Mouse (Mus musculus) thymus, adult 2 months (tissue): ENCODE data around the gene Gne. TPM values are rescaled to one million over a fixed set of nuclear protein-coding genes. Genes with fewer than 3 reads are reported as not detected.

Source experiments
- DNase-seq: peaks from one replicate; pipeline ENCODE4 v3.0.0; 2021
- H3K27ac ChIP-seq: fragments of 200-500 bp; 2 replicates; pipeline ENCODE4 v1.5.1; 2012; ENCODE audit warnings: low read length, control low read depth; ENCODE audit not compliant: control insufficient read depth, insufficient read depth
- H3K27me3 ChIP-seq: fragments of 200-500 bp; 2 replicates; pipeline ENCODE4 v1.6.1; 2012; ENCODE audit warnings: mild to moderate bottlenecking, low read length, moderate library complexity, mixed read lengths; ENCODE audit not compliant: control insufficient read depth, insufficient read depth
- H3K36me3 ChIP-seq: fragments of 200-500 bp; 2 replicates; pipeline ENCODE4 v1.6.1; 2012; ENCODE audit warnings: mild to moderate bottlenecking, low read length, moderate library complexity; ENCODE audit not compliant: control insufficient read depth, insufficient read depth
- H3K4me1 ChIP-seq: fragments of 200-500 bp; replicated peaks from 2 replicates; pipeline ENCODE4 v1.6.1; 2012; ENCODE audit warnings: low read length; ENCODE audit not compliant: control insufficient read depth, insufficient read depth
- H3K4me3 ChIP-seq: fragments of 200-500 bp; 2 replicates; pipeline ENCODE4 v1.5.1; 2012; ENCODE audit warnings: mild to moderate bottlenecking, low read length, control low read depth, moderate library complexity; ENCODE audit not compliant: control insufficient read depth, insufficient read depth
- CTCF ChIP-seq: fragments of 200-500 bp; IDR thresholded peaks from 2 replicates; pipeline ENCODE4 v1.5.1; 2012; ENCODE audit warnings: mild to moderate bottlenecking, control low read depth, low read length, moderate library complexity, borderline replicate concordance; ENCODE audit not compliant: control insufficient read depth, poor library complexity, insufficient read depth; ENCODE audit errors: extremely low read depth
- POLR2A ChIP-seq: fragments of 200-500 bp; IDR thresholded peaks from 2 replicates; pipeline ENCODE4 v1.6.1; 2012; ENCODE audit warnings: mild to moderate bottlenecking, low read length, control low read depth, moderate library complexity; ENCODE audit not compliant: control insufficient read depth, poor library complexity, insufficient read depth; ENCODE audit errors: extremely low read depth
- WGBS: fragments of 180-500 bp; shearing (Covaris S2); methylation state at CpG from one replicate; pipeline ENCODE4 v1.1.7; 2018; 5-methylcytosine and 5-hydroxymethylcytosine counted together
- polyA plus RNA-seq: library from polyadenylated mRNA; depleted of rRNA; stranded (reverse); fragments of >200 nt; gene quantifications from 2 replicates; pipeline ENCODE4 v1.2.3, GENCODE M21; 2012

Gne gene
- polyA plus RNA-seq, 1 experiment = 28.0 TPM

DNA sequence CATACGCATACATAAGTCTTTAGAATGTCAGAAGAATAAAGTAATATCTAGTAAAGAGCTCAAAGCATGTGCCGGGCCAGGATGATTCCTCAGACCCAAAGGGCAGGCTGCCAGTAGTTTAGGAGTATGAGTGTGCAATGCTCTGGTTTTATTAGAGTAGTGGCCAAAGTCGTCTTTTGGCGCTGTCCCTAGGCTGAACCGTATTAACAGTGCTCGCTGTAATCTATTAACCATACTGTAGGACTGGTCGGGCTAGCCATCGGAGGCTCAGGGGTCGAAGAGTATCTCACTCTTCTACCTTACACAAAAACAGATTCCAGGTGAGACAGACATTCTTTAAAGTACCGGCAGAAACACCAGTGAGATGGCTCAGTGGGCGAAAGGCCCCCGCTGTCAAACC, 67.2 kb downstream of the Gne start:
- H3K27me3 ChIP-seq = no peaks in the 10 kb centered on the region
- H3K36me3 ChIP-seq = peaks cover 20% of the 10 kb centered on the region
- H3K27ac ChIP-seq = no peak overlapping the region
- no peak for TF ChIP-seq POLR2A
- no peak for TF ChIP-seq CTCF
- no peak overlapping the region for H3K4me3 ChIP-seq
- 96% methylated on average over 12 of the region's 12 CpGs for WGBS
- H3K4me1 ChIP-seq = peaks cover 22% of the 10 kb centered on the region
- no peak for DNase-seq

- peaks cover 14% of the 10 kb centered on the region for H3K36me3 ChIP-seq
- H3K4me3 ChIP-seq = no peak overlapping the region
- no peaks in the 10 kb centered on the region for H3K27me3 ChIP-seq
- H3K27ac ChIP-seq = no peak overlapping the region
- H3K4me1 ChIP-seq = peaks cover 14% of the 10 kb centered on the region
- WGBS = 41% methylated on average over 4 of the region's 4 CpGs
- DNase-seq = no peak
- no peak for TF ChIP-seq CTCF
Measured at GRCm38 (mm10) chr4:44016071-44016470, 67.9 kb downstream of the Gne start.

GRCm38 (mm10) chr4:44013391-44014070, 70.4 kb downstream of the Gne start:
- no peaks in the 10 kb centered on the region for H3K27me3 ChIP-seq
- TF ChIP-seq CTCF (no peak), POLR2A (no peak)
- no peaks in the 10 kb centered on the region; the same call in 1 of the 2 replicates for H3K36me3 ChIP-seq
- WGBS = 26% methylated on average over 11 of the region's 11 CpGs
- H3K4me1 ChIP-seq = peaks cover 13% of the 10 kb centered on the region
- DNase-seq = no peak
- no peak overlapping the region for H3K27ac ChIP-seq
- H3K4me3 ChIP-seq = peak overlapping the region; percentile 95

DNA sequence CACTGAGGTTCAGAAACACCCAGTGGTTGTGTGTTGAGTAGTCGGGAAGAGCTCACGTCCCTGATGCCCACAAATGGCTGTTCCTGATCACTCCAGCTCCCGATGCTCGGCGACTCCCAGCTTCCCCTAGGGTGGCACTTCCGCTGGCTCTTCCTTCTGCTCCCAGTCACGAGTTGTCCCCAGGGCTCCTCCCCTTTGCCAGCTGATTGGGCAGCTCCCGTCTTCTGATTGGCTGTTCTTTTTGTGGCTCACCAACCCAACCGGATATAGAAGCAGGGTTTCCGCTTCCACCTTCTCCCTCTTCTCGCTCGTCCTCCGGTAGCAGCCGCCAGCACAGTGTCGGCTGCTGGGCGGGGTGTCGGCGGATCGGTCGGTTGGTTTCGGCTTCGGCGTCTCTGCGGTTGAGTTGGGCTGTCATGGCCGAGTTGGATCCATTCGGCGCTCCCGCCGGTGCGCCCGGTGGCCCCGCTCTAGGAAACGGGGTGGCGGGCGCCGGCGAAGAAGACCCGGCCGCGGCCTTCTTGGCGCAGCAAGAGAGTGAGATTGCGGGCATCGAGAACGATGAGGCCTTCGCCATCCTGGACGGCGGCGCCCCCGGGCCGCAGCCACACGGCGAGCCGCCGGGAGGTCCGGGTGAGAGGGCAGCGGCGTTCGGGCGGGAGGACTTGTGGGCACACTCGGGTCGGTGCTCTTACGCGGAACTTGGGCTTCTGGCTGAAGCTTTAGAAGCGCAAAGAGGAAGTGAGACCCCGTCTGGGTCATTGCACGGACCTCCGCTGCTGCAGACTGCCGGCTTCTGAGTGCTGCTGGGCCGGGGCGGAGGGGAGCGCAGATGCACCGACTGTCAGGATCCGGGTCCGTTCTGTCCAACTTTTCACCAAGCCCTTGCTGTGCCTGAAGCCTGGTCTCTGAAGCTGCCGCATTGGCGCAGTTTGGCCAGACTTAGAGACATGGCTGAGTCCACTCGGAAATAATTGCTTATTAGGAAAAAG, 71.3 kb downstream of the Gne start:
- WGBS = under 1% methylated on average over 77 of the region's 77 CpGs
- H3K36me3 ChIP-seq = no peaks in the 10 kb centered on the region
- DNase-seq = peak; percentile 91
- no peak overlapping the region for H3K27ac ChIP-seq
- peak overlapping the region; percentile 95 for H3K4me3 ChIP-seq
- H3K4me1 ChIP-seq = peaks cover 13% of the 10 kb centered on the region
- TF ChIP-seq CTCF (peak; percentile 48; the same call in 1 of the 2 replicates), POLR2A (peak; percentile 94)
- H3K27me3 ChIP-seq = no peaks in the 10 kb centered on the region

DNA sequence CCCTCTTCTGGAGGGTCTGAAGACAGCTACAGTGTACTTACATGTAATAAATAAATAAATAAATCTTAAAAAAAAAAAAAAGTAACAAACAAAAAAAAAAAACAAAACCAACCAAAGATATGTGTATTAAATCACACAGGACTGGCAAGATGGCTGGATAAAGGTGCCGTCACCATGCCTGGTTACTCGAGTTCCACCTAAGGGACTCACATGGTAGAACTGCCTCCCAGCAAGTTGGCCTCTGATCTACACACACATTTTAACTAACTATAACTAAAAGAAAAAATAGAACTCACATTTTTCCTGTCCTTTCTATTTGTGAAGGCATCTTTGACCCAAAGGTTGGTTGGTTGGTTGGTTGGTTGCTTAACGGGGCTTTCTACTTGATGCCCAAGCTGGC, 72.2 kb downstream of the Gne start:
- 81% methylated on average over 3 of the region's 3 CpGs for WGBS
- Histone ChIP-seq H3K4me3 (no peak overlapping the region), H3K4me1 (peaks cover 13% of the 10 kb centered on the region), H3K27me3 (no peaks in the 10 kb centered on the region), H3K36me3 (no peaks in the 10 kb centered on the region), H3K27ac (no peak overlapping the region)
- TF ChIP-seq CTCF (no peak), POLR2A (no peak)
- no peak for DNase-seq

GRCm38 (mm10) chr4:44010893-44011292, 73.1 kb downstream of the Gne start:
- Histone ChIP-seq H3K4me3 (no peak overlapping the region), H3K4me1 (peaks cover 13% of the 10 kb centered on the region), H3K36me3 (no peaks in the 10 kb centered on the region), H3K27ac (no peak overlapping the region), H3K27me3 (no peaks in the 10 kb centered on the region)
- DNase-seq = no peak
- WGBS = 50% methylated on average over 2 of the region's 2 CpGs
- TF ChIP-seq CTCF (no peak), POLR2A (no peak)
